Mouse (Mus musculus) embryonic facial prominence, embryonic 15.5 days (tissue): ENCODE data around the gene St3gal6. TPM values are rescaled to one million over a fixed set of nuclear protein-coding genes. Genes with fewer than 3 reads are reported as not detected.

Source experiments
- ATAC-seq: fragments of 200-750 bp; cut with Nextera tagmentation; 2 replicates; pipeline ENCODE4 v1.8.0; 2017; ENCODE audit warnings: low read depth, moderate TSS enrichment; ENCODE audit not compliant: insufficient number of reproducible peaks, low FRiP score, low TSS enrichment
- H3K27ac ChIP-seq: fragments of 300-500 bp; sonication (generic); replicated peaks from 2 replicates; pipeline ENCODE4 v1.5.1; 2015; ENCODE audit warnings: mild to moderate bottlenecking, inconsistent platforms
- H3K27me3 ChIP-seq: fragments of 300-500 bp; sonication (generic); 2 replicates; pipeline ENCODE4 v1.6.1; 2015; ENCODE audit warnings: inconsistent platforms
- H3K36me3 ChIP-seq: fragments of 300-500 bp; sonication (generic); 2 replicates; pipeline ENCODE4 v1.6.1; 2015; ENCODE audit warnings: mild to moderate bottlenecking, inconsistent platforms
- H3K4me1 ChIP-seq: fragments of 300-500 bp; sonication (generic); 2 replicates; pipeline ENCODE4 v1.6.1; 2015; ENCODE audit warnings: inconsistent platforms
- H3K4me2 ChIP-seq: fragments of 300-500 bp; sonication (generic); replicated peaks from 2 replicates; pipeline ENCODE4 v1.6.1; 2015; ENCODE audit warnings: mild to moderate bottlenecking, inconsistent platforms
- H3K4me3 ChIP-seq: fragments of 300-500 bp; sonication (generic); replicated peaks from 2 replicates; pipeline ENCODE4 v1.5.1; 2015; ENCODE audit warnings: mild to moderate bottlenecking, inconsistent platforms
- H3K9ac ChIP-seq: fragments of 300-500 bp; sonication (generic); 2 replicates; pipeline ENCODE4 v1.6.1; 2015; ENCODE audit warnings: inconsistent platforms
- H3K9me3 ChIP-seq: fragments of 300-500 bp; sonication (generic); replicated peaks from 2 replicates; pipeline ENCODE4 v1.6.1; 2016; ENCODE audit warnings: inconsistent platforms
- WGBS: fragments of 180-500 bp; shearing (Covaris S2); methylation state at CpG from one replicate; pipeline ENCODE4 v1.1.7; 2015; 5-methylcytosine and 5-hydroxymethylcytosine counted together
- polyA plus RNA-seq: library from polyadenylated mRNA; unstranded; fragments of >200 nt; fragmentation: Nextera tagmentation; extraction: Ambion mirVana; gene quantifications from 2 replicates; pipeline ENCODE4 v1.2.1, GENCODE M21; 2015

St3gal6 gene
- polyA plus RNA-seq, 1 experiment from 2014 or later, result 17.6 TPM

GRCm38 (mm10) chr16:58499650-58500049 is 24.4 kb downstream of the St3gal6 start:
- Histone ChIP-seq H3K27ac (no peak overlapping the region), H3K4me3 (no peak overlapping the region), H3K9ac (no peak overlapping the region), H3K4me2 (no peak overlapping the region), H3K9me3 (no peaks in the 10 kb centered on the region), H3K36me3 (no peaks in the 10 kb centered on the region), H3K27me3 (no peaks in the 10 kb centered on the region), H3K4me1 (0 out of 2 replicates have a peak, but pooled peaks cover 4% of the 10 kb centered on the region)
- WGBS, result 82% methylated on average over 5 of the region's 5 CpGs
- no peak for ATAC-seq

- H3K4me3 ChIP-seq, result no peak overlapping the region
- H3K27me3 ChIP-seq, result no peaks in the 10 kb centered on the region
- H3K27ac ChIP-seq, result 0 out of 2 replicates have a peak overlapping the region, but pooled peaks have one; percentile 8
- H3K9ac ChIP-seq, result no peak overlapping the region
- ATAC-seq, result no peak
- 72% methylated on average over 1 of the region's 1 CpGs for WGBS
- H3K4me1 ChIP-seq, result 0 out of 2 replicates have a peak, but pooled peaks cover 4% of the 10 kb centered on the region
- no peaks in the 10 kb centered on the region for H3K9me3 ChIP-seq
- H3K36me3 ChIP-seq, result no peaks in the 10 kb centered on the region
- no peak overlapping the region for H3K4me2 ChIP-seq
Observed at GRCm38 (mm10) chr16:58499172-58499584, 24.9 kb downstream of the St3gal6 start.

- H3K27ac ChIP-seq, result no peak overlapping the region
Observed at GRCm38 (mm10) chr16:58497886-58498713, 25.9 kb downstream of the St3gal6 start.

DNA sequence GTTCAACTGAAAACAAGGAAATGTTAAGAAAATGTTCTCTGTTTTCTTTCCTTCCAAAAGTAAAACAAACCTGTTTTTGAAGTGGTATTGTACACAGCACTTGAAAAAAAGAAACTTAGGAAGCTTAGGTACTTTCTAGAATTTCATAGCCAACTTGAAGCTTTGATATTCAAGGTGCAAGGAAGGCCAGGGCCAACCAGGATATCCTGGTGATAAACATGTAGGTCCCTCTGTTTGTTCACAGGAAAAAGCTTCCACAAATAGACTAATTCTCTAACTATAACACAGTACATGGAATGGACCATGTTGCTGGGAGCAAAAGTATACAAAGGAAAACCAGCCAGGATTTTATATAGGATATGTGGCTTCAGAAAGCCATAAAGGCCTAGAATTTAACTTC is 27.3 kb downstream of the St3gal6 start:
- Histone ChIP-seq H3K9me3 (no peaks in the 10 kb centered on the region), H3K4me2 (no peak overlapping the region), H3K4me3 (no peak overlapping the region), H3K9ac (no peak overlapping the region), H3K36me3 (no peaks in the 10 kb centered on the region), H3K27ac (no peak overlapping the region), H3K27me3 (no peaks in the 10 kb centered on the region), H3K4me1 (0 out of 2 replicates have a peak, but pooled peaks cover 4% of the 10 kb centered on the region)
- ATAC-seq, result no peak

More at GRCm38 (mm10) chr16:58497886-58498713, 25.9 kb downstream of the St3gal6 start:
- 0 out of 2 replicates have a peak, but pooled peaks cover 4% of the 10 kb centered on the region for H3K4me1 ChIP-seq
- no peaks in the 10 kb centered on the region for H3K9me3 ChIP-seq
- H3K4me3 ChIP-seq, result no peak overlapping the region
- 82% methylated on average over 9 of the region's 9 CpGs for WGBS
- no peaks in the 10 kb centered on the region for H3K27me3 ChIP-seq
- no peak overlapping the region for H3K9ac ChIP-seq
- H3K36me3 ChIP-seq, result no peaks in the 10 kb centered on the region
- no peak overlapping the region for H3K4me2 ChIP-seq
- ATAC-seq, result no peak

DNA sequence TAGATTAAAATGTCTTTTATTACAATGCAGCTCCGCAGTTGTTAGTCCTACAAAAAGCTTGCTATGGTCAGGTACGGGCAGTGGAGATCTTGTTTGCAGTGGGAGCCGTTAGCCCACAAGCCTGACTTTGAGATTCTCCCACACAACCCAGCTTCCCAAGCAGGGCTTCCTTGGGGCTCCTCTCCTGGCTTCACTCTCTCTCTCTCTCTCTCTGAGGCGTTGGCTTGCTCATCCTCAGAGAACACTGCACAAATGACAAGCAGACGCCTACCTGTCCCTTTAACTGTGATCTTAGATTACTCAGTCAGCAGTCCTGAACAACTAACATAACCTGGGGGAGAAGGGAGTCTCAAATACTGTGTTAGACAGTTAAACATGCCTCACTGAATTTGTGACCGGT is 36.2 kb downstream of the St3gal6 start:
- Histone ChIP-seq H3K4me3 (no peak overlapping the region), H3K9me3 (no peaks in the 10 kb centered on the region), H3K27me3 (no peaks in the 10 kb centered on the region), H3K9ac (no peak overlapping the region), H3K36me3 (peaks cover 9% of the 10 kb centered on the region; the same call in 1 of the 2 replicates), H3K4me1 (no peaks in the 10 kb centered on the region), H3K4me2 (no peak overlapping the region), H3K27ac (no peak overlapping the region)
- ATAC-seq, result no peak
- 79% methylated on average over 6 of the region's 6 CpGs for WGBS

DNA sequence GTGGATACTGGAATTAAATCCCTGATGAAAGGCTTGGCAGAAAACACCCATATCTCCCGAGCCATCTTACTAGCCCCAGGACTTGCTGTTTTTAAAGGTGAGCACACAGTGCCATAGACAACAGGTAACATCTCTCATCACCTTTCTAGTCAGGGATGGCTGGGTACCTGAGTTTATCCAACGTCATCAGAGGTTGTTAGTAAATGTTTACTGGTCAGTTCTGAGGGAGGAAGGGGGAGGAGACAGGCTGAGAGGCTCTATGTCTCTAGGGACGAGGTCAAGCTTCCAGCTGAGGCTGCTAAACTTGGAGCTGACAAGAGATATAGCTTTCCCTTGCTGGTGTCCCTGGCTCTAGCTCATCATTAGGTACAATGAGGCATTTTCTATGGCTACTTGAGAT is 41.7 kb downstream of the St3gal6 start:
- H3K27me3 ChIP-seq, result no peaks in the 10 kb centered on the region
- 52% methylated on average over 3 of the region's 3 CpGs for WGBS
- H3K4me1 ChIP-seq, result no peaks in the 10 kb centered on the region
- H3K9ac ChIP-seq, result no peak overlapping the region
- ATAC-seq, result no peak
- no peak overlapping the region for H3K4me3 ChIP-seq
- no peaks in the 10 kb centered on the region for H3K9me3 ChIP-seq
- peaks cover 14% of the 10 kb centered on the region; the same call in 1 of the 2 replicates for H3K36me3 ChIP-seq
- no peak overlapping the region for H3K27ac ChIP-seq
- no peak overlapping the region for H3K4me2 ChIP-seq

- 78% methylated on average over 5 of the region's 5 CpGs for WGBS
- Histone ChIP-seq H3K36me3 (peaks cover 14% of the 10 kb centered on the region; the same call in 1 of the 2 replicates), H3K27me3 (no peaks in the 10 kb centered on the region), H3K27ac (no peak overlapping the region), H3K9ac (no peak overlapping the region), H3K4me2 (no peak overlapping the region), H3K4me1 (no peaks in the 10 kb centered on the region), H3K4me3 (no peak overlapping the region), H3K9me3 (no peaks in the 10 kb centered on the region)
- ATAC-seq, result no peak
Observed at GRCm38 (mm10) chr16:58481906-58482270, 42.2 kb downstream of the St3gal6 start.

- WGBS, result 73% methylated on average over 9 of the region's 9 CpGs
- no peaks in the 10 kb centered on the region for H3K27me3 ChIP-seq
- no peak overlapping the region for H3K4me2 ChIP-seq
- ATAC-seq, result no peak
- no peaks in the 10 kb centered on the region for H3K4me1 ChIP-seq
- no peak overlapping the region for H3K4me3 ChIP-seq
- H3K9ac ChIP-seq, result no peak overlapping the region
- H3K36me3 ChIP-seq, result peaks cover 14% of the 10 kb centered on the region; the same call in 1 of the 2 replicates
- H3K9me3 ChIP-seq, result no peaks in the 10 kb centered on the region
- no peak overlapping the region for H3K27ac ChIP-seq
Observed at GRCm38 (mm10) chr16:58481219-58481905, 42.7 kb downstream of the St3gal6 start.

DNA sequence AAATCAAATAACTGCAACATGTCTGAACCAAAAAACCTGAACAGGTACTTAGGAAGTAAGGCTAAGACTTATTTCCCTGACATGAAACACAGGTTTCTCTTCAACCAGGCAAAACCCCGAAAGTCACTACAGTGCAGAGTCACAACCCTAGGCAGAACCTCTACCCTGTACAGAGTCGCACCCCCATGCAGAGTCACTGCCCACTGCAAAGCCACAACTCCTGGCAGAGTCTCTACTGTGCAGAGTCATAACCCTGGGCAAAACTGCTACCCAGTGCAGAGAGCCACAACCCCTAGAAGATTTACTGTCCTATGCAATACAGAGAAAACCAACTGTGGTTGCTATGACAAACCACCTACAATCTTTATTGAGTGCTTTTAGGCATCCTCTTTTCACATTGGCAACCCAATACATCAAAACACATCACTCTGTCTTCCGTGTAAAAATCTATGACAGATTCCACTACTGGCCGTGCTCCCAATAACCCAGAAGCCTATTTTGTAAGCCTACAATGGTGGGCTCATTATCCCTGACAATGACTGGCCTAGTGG is 44.1 kb downstream of the St3gal6 start:
- H3K27me3 ChIP-seq, result no peaks in the 10 kb centered on the region
- H3K4me1 ChIP-seq, result no peaks in the 10 kb centered on the region
- no peak for ATAC-seq
- H3K27ac ChIP-seq, result no peak overlapping the region
- peaks cover 14% of the 10 kb centered on the region; the same call in 1 of the 2 replicates for H3K36me3 ChIP-seq
- H3K4me2 ChIP-seq, result no peak overlapping the region
- WGBS, result 82% methylated on average over 4 of the region's 4 CpGs
- H3K9ac ChIP-seq, result no peak overlapping the region
- no peak overlapping the region for H3K4me3 ChIP-seq
- H3K9me3 ChIP-seq, result no peaks in the 10 kb centered on the region

DNA sequence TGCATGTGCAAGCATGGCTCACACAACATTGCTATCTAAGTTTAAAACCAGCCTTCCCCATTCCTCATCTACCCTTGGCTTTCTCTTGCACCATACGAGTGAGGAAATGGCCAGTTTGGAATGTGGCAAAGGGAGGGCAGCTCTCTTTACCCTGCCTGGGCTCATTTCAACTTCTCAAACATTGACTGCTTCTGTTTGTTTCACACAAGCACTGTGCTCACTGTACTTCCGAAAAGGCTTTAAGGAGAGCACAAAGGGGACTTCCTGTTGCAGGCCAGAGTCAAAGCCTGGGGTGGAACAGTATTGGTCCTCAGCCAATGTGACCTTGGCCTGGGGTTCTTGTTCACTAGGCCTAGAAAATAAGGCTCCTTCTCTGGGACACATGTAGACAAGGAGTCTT is 47.7 kb downstream of the St3gal6 start:
- WGBS, result 63% methylated on average over 2 of the region's 2 CpGs
- no peak overlapping the region for H3K9ac ChIP-seq

GRCm38 (mm10) chr16:58475544-58476154 is 48.4 kb downstream of the St3gal6 start:
- H3K9me3 ChIP-seq, result no peaks in the 10 kb centered on the region
- H3K4me3 ChIP-seq, result no peak overlapping the region
- no peak overlapping the region for H3K9ac ChIP-seq
- no peaks in the 10 kb centered on the region for H3K4me1 ChIP-seq
- H3K27ac ChIP-seq, result no peak overlapping the region
- no peak for ATAC-seq
- no peaks in the 10 kb centered on the region for H3K27me3 ChIP-seq
- 89% methylated on average over 3 of the region's 3 CpGs for WGBS
- H3K36me3 ChIP-seq, result peaks cover 5% of the 10 kb centered on the region
- no peak overlapping the region for H3K4me2 ChIP-seq

More for the DNA sequence above, 47.7 kb downstream of the St3gal6 start:
- Histone ChIP-seq H3K36me3 (peaks cover 5% of the 10 kb centered on the region), H3K9me3 (no peaks in the 10 kb centered on the region), H3K4me1 (no peaks in the 10 kb centered on the region), H3K4me2 (no peak overlapping the region), H3K27me3 (no peaks in the 10 kb centered on the region), H3K4me3 (no peak overlapping the region), H3K27ac (0 out of 2 replicates have a peak overlapping the region, but pooled peaks have one; percentile 14)
- no peak for ATAC-seq
